Mouse (Mus musculus) liver, embryonic 13.5 days (tissue): ENCODE measurements around the gene Prcd. TPM values are rescaled to one million over a fixed set of nuclear protein-coding genes. Genes with fewer than 3 reads are reported as not detected.
A peak's percentile ranks its signal among the peaks of the same experiment; 100 is the strongest.

ENCODE experiments used
- ATAC-seq: fragments of 200-750 bp; cut with Nextera tagmentation; 2 replicates; pipeline ENCODE4 v1.8.0; 2017; ENCODE audit warnings: low read depth, mild to moderate bottlenecking, moderate number of reproducible peaks, moderate library complexity
- DNase-seq: peaks from one replicate; pipeline ENCODE4 v3.0.0; 2022
- H3K27ac ChIP-seq: fragments of 300-500 bp; sonication (generic); 2 replicates; pipeline ENCODE4 v1.5.1; 2015; ENCODE audit warnings: moderate library complexity, mild to moderate bottlenecking, inconsistent platforms
- H3K27me3 ChIP-seq: fragments of 300-500 bp; sonication (generic); 2 replicates; pipeline ENCODE4 v1.6.1; 2015; ENCODE audit warnings: mild to moderate bottlenecking, inconsistent platforms
- H3K36me3 ChIP-seq: fragments of 300-500 bp; sonication (generic); 2 replicates; pipeline ENCODE4 v1.6.1; 2015; ENCODE audit warnings: mild to moderate bottlenecking, inconsistent platforms
- H3K4me1 ChIP-seq: fragments of 300-500 bp; sonication (generic); replicated peaks from 2 replicates; pipeline ENCODE4 v1.6.1; 2015; ENCODE audit warnings: inconsistent platforms
- H3K4me2 ChIP-seq: fragments of 300-500 bp; sonication (generic); 2 replicates; pipeline ENCODE4 v1.6.1; 2015; ENCODE audit warnings: inconsistent platforms, mild to moderate bottlenecking, moderate library complexity
- H3K4me3 ChIP-seq: fragments of 300-500 bp; sonication (generic); replicated peaks from 2 replicates; pipeline ENCODE4 v1.5.1; 2015; ENCODE audit warnings: mild to moderate bottlenecking, inconsistent platforms
- H3K9ac ChIP-seq: fragments of 300-500 bp; sonication (generic); 2 replicates; pipeline ENCODE4 v1.6.1; 2015; ENCODE audit warnings: mild to moderate bottlenecking, inconsistent platforms
- H3K9me3 ChIP-seq: fragments of 300-500 bp; sonication (generic); replicated peaks from 2 replicates; pipeline ENCODE4 v1.6.1; 2016; ENCODE audit warnings: inconsistent platforms
- WGBS: fragments of 180-500 bp; shearing (Covaris S2); methylation state at CpG from one replicate; pipeline ENCODE4 v1.1.7; 2015; ENCODE audit not compliant: insufficient replicate concordance; 5-methylcytosine and 5-hydroxymethylcytosine counted together
- polyA plus RNA-seq: library from polyadenylated mRNA; unstranded; fragments of >200 nt; fragmentation: Nextera tagmentation; extraction: Ambion mirVana; gene quantifications from 2 replicates; pipeline ENCODE4 v1.2.1, GENCODE M21; 2015

Gene Prcd
- polyA plus RNA-seq, 1 experiment from 2014 or later: 0.33 TPM

GRCm38 (mm10) chr11:116683777-116684176, 30.4 kb downstream of the Prcd start:
- no peaks in the 10 kb centered on the region for H3K9me3 ChIP-seq
- no peak overlapping the region for H3K27ac ChIP-seq
- WGBS: 75% methylated on average over 4 of the region's 4 CpGs
- DNase-seq (no peak), ATAC-seq (no peak)
- H3K4me3 ChIP-seq: no peak overlapping the region
- peaks cover 13% of the 10 kb centered on the region; the same call in 1 of the 2 replicates for H3K36me3 ChIP-seq
- H3K27me3 ChIP-seq: no peaks in the 10 kb centered on the region
- H3K4me1 ChIP-seq: peaks cover 8% of the 10 kb centered on the region; the same call in 1 of the 2 replicates
- H3K9ac ChIP-seq: no peak overlapping the region
- H3K4me2 ChIP-seq: no peak overlapping the region

DNA sequence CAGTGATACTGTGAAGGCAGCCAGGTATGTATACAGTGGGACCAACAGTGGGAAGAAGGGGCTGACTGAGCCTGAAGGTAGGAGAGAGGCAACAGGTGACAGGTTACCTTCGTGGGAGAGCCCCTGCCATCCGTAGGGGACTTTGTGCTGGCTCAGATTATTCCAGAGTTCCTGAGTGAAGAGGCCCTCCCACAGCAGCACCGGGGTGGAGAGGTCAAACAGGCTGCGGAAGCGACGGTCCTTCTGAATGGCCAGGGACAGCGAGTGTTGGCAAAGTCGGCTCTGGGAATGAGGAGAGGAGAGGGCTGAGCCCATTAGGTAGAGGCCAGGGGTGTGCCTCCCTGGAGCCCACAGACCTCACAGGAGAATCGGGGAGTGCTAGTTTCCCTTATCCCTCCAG, 32.4 kb downstream of the Prcd start:
- Histone ChIP-seq H3K4me2 (no peak overlapping the region), H3K4me1 (peaks cover 8% of the 10 kb centered on the region; the same call in 1 of the 2 replicates), H3K27ac (no peak overlapping the region), H3K27me3 (no peaks in the 10 kb centered on the region), H3K9me3 (no peaks in the 10 kb centered on the region), H3K9ac (no peak overlapping the region), H3K36me3 (0 out of 2 replicates have a peak, but pooled peaks cover 6% of the 10 kb centered on the region), H3K4me3 (no peak overlapping the region)
- whole genome bisulfite sequencing: 77% methylated on average over 9 of the region's 9 CpGs
- DNase-seq (no peak), ATAC-seq (no peak)

DNA sequence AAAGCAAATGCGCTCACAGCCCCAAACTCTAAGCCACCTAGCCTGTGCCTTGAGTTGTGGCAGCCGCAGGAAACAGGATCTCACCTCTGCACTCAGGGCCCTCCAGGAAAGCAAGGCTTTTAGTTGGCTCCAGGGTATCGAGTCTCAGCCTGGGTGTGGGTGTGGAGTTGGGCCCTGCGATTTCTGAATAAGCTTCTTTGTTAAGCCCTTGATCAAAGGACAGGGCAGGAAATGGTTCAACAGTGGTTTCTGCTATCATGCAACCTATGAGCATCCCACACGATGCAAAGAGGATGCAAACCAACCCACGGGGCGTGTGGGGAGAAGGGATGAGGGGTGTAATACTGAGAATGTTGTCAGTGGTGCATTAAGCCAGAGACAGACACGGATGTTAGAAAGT, 34.6 kb downstream of the Prcd start:
- Histone ChIP-seq H3K36me3 (no peaks in the 10 kb centered on the region), H3K27ac (no peak overlapping the region), H3K9me3 (no peaks in the 10 kb centered on the region), H3K4me3 (no peak overlapping the region), H3K27me3 (peaks cover 7% of the 10 kb centered on the region), H3K4me2 (no peak overlapping the region), H3K9ac (no peak overlapping the region), H3K4me1 (0 out of 2 replicates have a peak, but pooled peaks cover under 1% of the 10 kb centered on the region)
- ATAC-seq (no peak), DNase-seq (no peak)
- 61% methylated on average over 8 of the region's 8 CpGs for WGBS

DNA sequence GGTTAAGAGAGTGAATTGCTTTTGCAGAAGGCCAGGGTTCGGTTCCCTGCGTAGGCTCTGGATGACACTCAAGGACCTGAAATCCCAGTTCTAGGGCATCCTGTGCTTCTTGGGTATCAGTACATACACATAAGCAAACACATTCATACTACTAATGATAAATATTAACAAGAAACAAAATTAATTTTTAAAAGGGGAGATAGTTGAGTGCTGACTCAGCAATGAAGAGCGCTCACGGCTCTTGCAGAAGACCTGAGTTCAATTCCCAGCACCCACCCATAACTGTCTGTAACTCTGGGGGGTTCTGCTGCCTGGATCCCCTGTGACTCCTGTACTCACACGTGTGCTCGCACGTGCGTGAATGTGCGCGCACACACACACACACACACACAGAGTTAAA, 36.3 kb downstream of the Prcd start:
- Histone ChIP-seq H3K4me1 (peaks cover 6% of the 10 kb centered on the region), H3K9ac (no peak overlapping the region), H3K4me2 (no peak overlapping the region), H3K9me3 (no peaks in the 10 kb centered on the region), H3K4me3 (no peak overlapping the region), H3K27me3 (peaks cover 22% of the 10 kb centered on the region), H3K36me3 (no peaks in the 10 kb centered on the region), H3K27ac (no peak overlapping the region)
- WGBS: 89% methylated on average over 10 of the region's 10 CpGs
- ATAC-seq: no peak
- no peak for DNase-seq

GRCm38 (mm10) chr11:116690701-116691575, 37.6 kb downstream of the Prcd start:
- ATAC-seq: no peak
- no peak overlapping the region for H3K4me2 ChIP-seq
- peaks cover 7% of the 10 kb centered on the region for H3K4me1 ChIP-seq
- 67% methylated on average over 18 of the region's 18 CpGs for WGBS
- H3K36me3 ChIP-seq: no peaks in the 10 kb centered on the region
- H3K9ac ChIP-seq: no peak overlapping the region
- DNase-seq: no peak
- no peaks in the 10 kb centered on the region for H3K9me3 ChIP-seq
- no peak overlapping the region for H3K4me3 ChIP-seq
- peaks cover 35% of the 10 kb centered on the region for H3K27me3 ChIP-seq
- no peak overlapping the region for H3K27ac ChIP-seq

DNA sequence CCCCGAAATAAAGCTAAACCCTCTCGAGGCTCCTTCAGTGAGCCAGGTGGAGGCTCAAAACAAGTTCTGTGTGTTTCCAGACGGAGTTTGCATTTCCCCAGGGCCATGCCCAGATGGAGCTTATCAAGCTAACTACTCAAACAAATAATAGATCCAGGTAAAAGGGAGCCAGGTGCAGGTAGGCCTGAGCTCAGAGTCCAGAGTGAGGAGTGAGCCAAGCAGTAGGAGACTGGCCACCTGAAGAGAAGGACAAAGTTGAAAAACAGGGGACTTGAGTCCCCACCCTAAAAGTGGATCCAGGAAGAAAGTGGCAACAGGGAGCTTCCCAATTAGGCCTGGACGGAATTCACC, 40.5 kb downstream of the Prcd start:
- H3K4me3 ChIP-seq: peak overlapping the region; percentile 43
- H3K27me3 ChIP-seq: peaks cover 59% of the 10 kb centered on the region
- DNase-seq (no peak), ATAC-seq (no peak)
- no peaks in the 10 kb centered on the region for H3K9me3 ChIP-seq
- 41% methylated on average over 4 of the region's 4 CpGs for WGBS
- H3K4me2 ChIP-seq: peak overlapping the region; percentile 52
- H3K9ac ChIP-seq: no peak overlapping the region
- H3K27ac ChIP-seq: no peak overlapping the region
- H3K36me3 ChIP-seq: no peaks in the 10 kb centered on the region
- peaks cover 7% of the 10 kb centered on the region for H3K4me1 ChIP-seq

DNA sequence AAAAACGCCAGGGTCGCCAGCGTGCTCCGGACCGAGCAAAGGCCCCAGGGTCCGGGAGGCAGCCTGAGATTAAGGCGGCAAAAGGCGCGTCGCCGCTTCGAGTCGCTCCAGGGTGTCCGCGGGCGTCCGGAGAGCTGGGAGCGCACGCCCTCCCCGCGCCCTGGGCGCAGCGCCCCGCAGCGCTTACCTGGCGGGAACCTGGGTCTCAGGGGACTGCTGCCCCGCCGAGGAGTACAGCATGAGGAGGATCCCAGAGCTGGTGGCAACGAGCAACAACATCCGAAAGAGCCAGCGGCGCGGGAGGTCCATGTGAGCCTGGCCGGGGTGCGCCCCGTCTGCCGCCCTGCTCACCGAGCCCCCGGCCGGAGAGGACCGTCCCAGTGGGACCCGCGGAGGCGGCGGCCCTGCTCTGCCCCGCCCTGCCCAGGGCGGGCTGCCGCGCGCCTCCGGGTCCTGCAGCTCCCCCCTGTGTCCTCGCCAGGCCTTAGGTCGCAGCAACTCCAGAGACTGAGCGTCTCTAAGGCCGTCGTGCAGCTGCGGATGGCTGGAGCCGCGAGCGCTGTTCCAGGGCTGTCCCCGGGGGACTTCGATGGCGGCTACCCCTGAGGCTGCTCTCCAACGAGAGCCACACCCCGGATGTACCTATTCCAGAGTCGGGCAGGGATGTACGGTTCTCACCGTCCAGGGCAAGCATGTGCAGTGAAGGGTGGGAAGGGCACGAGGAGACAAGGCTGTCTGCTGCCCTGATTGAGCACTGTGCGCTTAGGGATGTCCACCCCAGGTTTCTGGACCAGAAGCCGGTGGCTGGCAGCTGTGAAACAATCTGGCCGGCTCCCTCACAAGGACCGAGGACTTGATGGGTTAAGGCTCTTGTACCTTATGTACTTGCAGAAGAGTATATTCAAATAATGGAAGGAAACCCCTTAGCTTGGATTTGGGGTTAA, 41.2 kb downstream of the Prcd start:
- no peak for DNase-seq
- H3K4me3 ChIP-seq: peak overlapping the region; percentile 43
- ATAC-seq: no peak
- H3K9me3 ChIP-seq: no peaks in the 10 kb centered on the region
- no peak overlapping the region for H3K9ac ChIP-seq
- H3K4me2 ChIP-seq: peak overlapping the region; percentile 52
- 3% methylated on average over 72 of the region's 73 CpGs for WGBS
- H3K27ac ChIP-seq: no peak overlapping the region
- H3K36me3 ChIP-seq: no peaks in the 10 kb centered on the region
- H3K4me1 ChIP-seq: peaks cover 7% of the 10 kb centered on the region
- H3K27me3 ChIP-seq: peaks cover 59% of the 10 kb centered on the region

GRCm38 (mm10) chr11:116695194-116695880, 42.0 kb downstream of the Prcd start:
- no peaks in the 10 kb centered on the region for H3K9me3 ChIP-seq
- ATAC-seq: no peak
- DNase-seq: no peak
- H3K4me3 ChIP-seq: no peak overlapping the region
- peaks cover 7% of the 10 kb centered on the region for H3K4me1 ChIP-seq
- WGBS: 28% methylated on average over 23 of the region's 23 CpGs
- no peak overlapping the region for H3K9ac ChIP-seq
- H3K4me2 ChIP-seq: no peak overlapping the region
- no peak overlapping the region for H3K27ac ChIP-seq
- H3K27me3 ChIP-seq: peaks cover 59% of the 10 kb centered on the region
- H3K36me3 ChIP-seq: no peaks in the 10 kb centered on the region

DNA sequence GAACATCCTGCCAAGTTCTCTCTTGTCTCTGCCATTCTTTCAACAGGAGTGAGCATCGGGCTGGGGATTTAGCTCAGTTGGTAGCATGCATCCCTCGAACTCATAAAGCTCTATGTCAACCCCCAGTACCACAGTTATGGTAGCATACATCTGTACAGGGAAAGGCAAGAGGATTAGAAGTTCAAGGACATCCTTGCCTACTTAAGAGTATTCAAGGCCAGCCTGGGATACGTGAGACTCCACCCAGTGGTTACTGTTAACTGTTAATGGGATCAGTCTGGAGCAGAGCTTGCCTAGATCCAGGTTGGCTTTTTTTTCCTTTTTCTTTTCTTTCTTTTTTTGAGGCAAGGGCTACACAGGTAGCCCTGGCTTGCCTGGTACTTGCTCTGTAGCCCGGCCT, 43.1 kb downstream of the Prcd start:
- Histone ChIP-seq H3K36me3 (no peaks in the 10 kb centered on the region), H3K9me3 (no peaks in the 10 kb centered on the region), H3K9ac (no peak overlapping the region), H3K4me2 (no peak overlapping the region), H3K27ac (no peak overlapping the region), H3K27me3 (peaks cover 59% of the 10 kb centered on the region), H3K4me3 (no peak overlapping the region), H3K4me1 (peaks cover 7% of the 10 kb centered on the region)
- DNase-seq (no peak), ATAC-seq (no peak)
- WGBS: 52% methylated on average over 4 of the region's 4 CpGs

GRCm38 (mm10) chr11:116697521-116697920, 44.2 kb downstream of the Prcd start:
- no peak overlapping the region for H3K4me3 ChIP-seq
- ATAC-seq (no peak), DNase-seq (no peak)
- WGBS: 50% methylated on average over 9 of the region's 9 CpGs
- H3K36me3 ChIP-seq: no peaks in the 10 kb centered on the region
- H3K27ac ChIP-seq: no peak overlapping the region
- no peak overlapping the region for H3K4me2 ChIP-seq
- no peak overlapping the region for H3K9ac ChIP-seq
- peaks cover 56% of the 10 kb centered on the region for H3K27me3 ChIP-seq
- peaks cover 7% of the 10 kb centered on the region for H3K4me1 ChIP-seq
- H3K9me3 ChIP-seq: no peaks in the 10 kb centered on the region

DNA sequence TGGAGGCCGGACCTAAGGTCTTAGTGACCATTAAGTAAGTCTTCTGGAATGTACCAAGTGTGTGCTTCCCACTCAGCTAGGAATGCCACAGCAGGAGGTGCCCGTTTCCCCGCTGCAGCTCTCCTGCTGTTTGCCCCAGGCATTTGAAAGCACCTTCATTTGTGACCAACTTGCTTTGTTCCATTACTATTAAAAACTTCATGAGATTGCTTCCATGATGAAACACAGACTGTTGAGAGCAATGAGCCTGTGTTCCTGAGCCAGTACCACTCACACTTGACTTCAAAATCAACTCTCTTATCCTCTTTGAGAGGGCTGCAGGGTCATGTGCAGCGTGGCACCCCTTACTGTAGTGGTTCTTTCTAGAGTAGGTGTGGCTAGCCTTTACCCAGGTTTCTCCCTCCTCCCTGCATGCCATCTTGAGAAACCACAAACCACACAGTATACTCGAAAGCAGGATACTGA, 48.1 kb downstream of the Prcd start:
- Histone ChIP-seq H3K4me3 (no peak overlapping the region), H3K27me3 (peaks cover 20% of the 10 kb centered on the region), H3K9ac (no peak overlapping the region), H3K27ac (no peak overlapping the region), H3K36me3 (no peaks in the 10 kb centered on the region), H3K4me1 (no peaks in the 10 kb centered on the region), H3K4me2 (no peak overlapping the region), H3K9me3 (no peaks in the 10 kb centered on the region)
- DNase-seq (no peak), ATAC-seq (no peak)
- 39% methylated on average over 5 of the region's 5 CpGs for WGBS
